Mouse (Mus musculus) central nervous system, embryonic 18 days (tissue): ENCODE results near the gene C9. TPM values are rescaled to one million over a fixed set of nuclear protein-coding genes. Genes with fewer than 3 reads are reported as not detected.

Experiments
- polyA plus RNA-seq: library from polyadenylated mRNA; depleted of rRNA; stranded (reverse); fragments of >200 nt; gene quantifications from 2 replicates; pipeline ENCODE4 v1.2.3, GENCODE M21; 2012; rRNA removed

C9 gene
- not detected in 2 replicates for polyA plus RNA-seq

DNA sequence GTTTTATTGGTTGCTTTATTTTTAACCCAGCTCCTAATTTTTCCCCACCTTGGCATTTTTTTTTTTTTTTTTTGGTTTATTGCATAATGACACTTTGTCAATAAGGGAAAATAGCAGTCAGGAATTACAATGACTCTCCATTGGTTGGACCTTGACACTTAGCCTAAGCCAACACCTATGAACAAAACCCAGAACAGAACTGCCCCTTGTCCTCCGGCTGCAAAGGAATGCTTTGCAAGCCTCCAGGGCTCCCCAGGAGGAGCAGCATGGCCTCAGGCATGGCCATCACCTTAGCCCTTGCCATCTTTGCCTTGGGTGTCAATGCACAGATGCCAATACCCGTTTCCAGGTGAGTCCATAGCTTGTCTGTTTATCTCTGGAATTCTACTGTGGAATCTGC lies at the start of gene C9:
TSS of gene C9 (plus strand) at position 193 of the 400 bp plus-strand sequence.

DNA sequence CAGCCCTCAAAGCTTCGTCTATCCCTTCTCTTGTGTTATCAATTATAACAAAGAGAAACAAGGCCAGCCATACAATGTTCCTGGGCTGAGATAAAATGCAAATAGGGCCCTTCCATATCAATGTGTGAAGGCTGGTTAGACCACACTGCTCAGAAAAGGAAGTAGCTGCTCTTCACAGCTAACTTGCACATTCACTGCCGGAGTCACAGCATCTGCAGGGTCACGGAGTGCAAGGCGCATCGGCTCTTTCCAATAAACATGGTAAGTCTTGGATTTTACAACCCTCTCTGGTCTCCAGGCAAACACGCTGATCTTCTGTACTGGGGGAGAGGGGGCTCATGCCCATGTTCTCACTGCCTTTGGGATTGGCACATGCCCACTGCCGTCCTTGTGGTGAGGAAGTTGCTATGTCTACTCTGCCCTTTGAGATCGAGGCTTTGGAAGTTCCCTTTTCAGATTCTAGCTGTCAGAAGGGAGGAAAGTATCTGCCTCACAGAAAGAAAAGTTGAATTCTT lies 77.6 kb downstream of the C9 start, which contains the start of gene Fyb:
TSS of gene Fyb (plus strand) at position 201 of the 515 bp plus-strand sequence.

Other genes with a start within 250 kb of the C9 start
- gene Dab2, start 145.5 kb upstream of the C9 start, polyA plus RNA-seq = 16.4 and 16.6 TPM in 2 replicates
- gene Fyb, start 77.5 kb downstream of the C9 start, polyA plus RNA-seq = 1.5 and 1.9 TPM in 2 replicates